9 mouse cellular contexts compared by ENCODE assay signal in genomic region chr16:10890363-10890762, GRCm38 (mm10). TPM values are rescaled to one million over a fixed set of nuclear protein-coding genes. Genes with fewer than 3 reads are reported as not detected.
A peak's percentile ranks its signal among the peaks of the same experiment; 100 is the strongest.
DNase-seq lines count a peak whose midpoint lies in the region; ATAC-seq lines count a peak whose summit lies in the region.
"Had no signal": no experiment of that assay in that cellular context is flagged by ENCODE, and none has a peak within 500 bp of the region (broad histone marks: within the 10 kb centered on the region; RNA-seq: fewer than 3 reads in every experiment).

No protein-coding gene starts in this region.

- H3K4me2 ChIP-seq in heart, embryonic 12.5 days = no peak overlapping the region
- no peak overlapping the region for H3K4me2 ChIP-seq in midbrain, embryonic 14.5 days (ENCODE audit: low read length)
- no peak overlapping the region for H3K4me2 ChIP-seq in midbrain, embryonic 15.5 days
- H3K4me2 ChIP-seq in embryonic facial prominence, embryonic 13.5 days = no peak overlapping the region

- H3K36me3 ChIP-seq in heart, embryonic 12.5 days = no peaks in the 10 kb centered on the region
- H3K36me3 ChIP-seq in midbrain, embryonic 14.5 days (ENCODE audit: control insufficient read depth, insufficient read depth, low read length) = no peaks in the 10 kb centered on the region
- no peaks in the 10 kb centered on the region for H3K36me3 ChIP-seq in midbrain, embryonic 15.5 days (replicated peaks)
- no peaks in the 10 kb centered on the region for H3K36me3 ChIP-seq in embryonic facial prominence, embryonic 13.5 days

- H3K9ac ChIP-seq in heart, embryonic 12.5 days = no peak overlapping the region
- no peak overlapping the region for H3K9ac ChIP-seq in midbrain, embryonic 14.5 days (replicated peaks; ENCODE audit: low read length)
- no peak overlapping the region for H3K9ac ChIP-seq in midbrain, embryonic 15.5 days
- H3K9ac ChIP-seq in embryonic facial prominence, embryonic 13.5 days = no peak overlapping the region

- no peak overlapping the region for H3K27ac ChIP-seq in heart, embryonic 12.5 days (ENCODE audit: poor library complexity, severe bottlenecking)
- no peak overlapping the region for H3K27ac ChIP-seq in midbrain, embryonic 14.5 days (replicated peaks; ENCODE audit: low read depth, low read length)
- no peak overlapping the region for H3K27ac ChIP-seq in midbrain, embryonic 15.5 days
- no peak overlapping the region for H3K27ac ChIP-seq in embryonic facial prominence, embryonic 13.5 days

- 62% methylated on average over 3 of the region's 3 CpGs for WGBS in heart, embryonic 12.5 days
- 81% methylated on average over 3 of the region's 3 CpGs for WGBS in midbrain, embryonic 14.5 days
- WGBS in midbrain, embryonic 15.5 days = 80% methylated on average over 3 of the region's 3 CpGs
- 78% methylated on average over 3 of the region's 3 CpGs for WGBS in embryonic facial prominence, embryonic 13.5 days

- H3K9me3 ChIP-seq in heart, embryonic 12.5 days (replicated peaks) = no peaks in the 10 kb centered on the region
- no peaks in the 10 kb centered on the region for H3K9me3 ChIP-seq in midbrain, embryonic 14.5 days (ENCODE audit: control insufficient read depth, low read length)
- H3K9me3 ChIP-seq in midbrain, embryonic 15.5 days = no peaks in the 10 kb centered on the region
- H3K9me3 ChIP-seq in embryonic facial prominence, embryonic 13.5 days = no peaks in the 10 kb centered on the region

- no peak overlapping the region for H3K4me3 ChIP-seq in heart, embryonic 12.5 days
- no peak overlapping the region for H3K4me3 ChIP-seq in midbrain, embryonic 14.5 days (replicated peaks; ENCODE audit: low read depth, low read length)
- no peak overlapping the region for H3K4me3 ChIP-seq in midbrain, embryonic 15.5 days
- no peak overlapping the region for H3K4me3 ChIP-seq in embryonic facial prominence, embryonic 13.5 days
- H3K4me3 ChIP-seq: erythroblast, embryonic 14.5 days had no signal

- no peaks in the 10 kb centered on the region for H3K27me3 ChIP-seq in heart, embryonic 12.5 days (replicated peaks)
- H3K27me3 ChIP-seq in midbrain, embryonic 14.5 days (ENCODE audit: control insufficient read depth, insufficient read depth, low read length) = no peaks in the 10 kb centered on the region
- H3K27me3 ChIP-seq in midbrain, embryonic 15.5 days (replicated peaks) = no peaks in the 10 kb centered on the region
- no peaks in the 10 kb centered on the region for H3K27me3 ChIP-seq in embryonic facial prominence, embryonic 13.5 days

- 0 out of 2 replicates have a peak, but pooled peaks have one; percentile 29 for ATAC-seq in heart, embryonic 12.5 days (ENCODE audit: insufficient number of reproducible peaks, low FRiP score)
- no peak for ATAC-seq in midbrain, embryonic 14.5 days (ENCODE audit: low FRiP score, low TSS enrichment)
- ATAC-seq in midbrain, embryonic 15.5 days (replicated peaks) = no peak
- 0 out of 2 replicates have a peak, but pooled peaks have one; percentile 50 for ATAC-seq in embryonic facial prominence, embryonic 13.5 days (ENCODE audit: insufficient number of reproducible peaks, insufficient read depth, low FRiP score, low TSS enrichment, low read depth)

- H3K4me1 ChIP-seq in heart, embryonic 12.5 days (replicated peaks) = peaks cover 11% of the 10 kb centered on the region
- H3K4me1 ChIP-seq in midbrain, embryonic 14.5 days (ENCODE audit: control insufficient read depth, insufficient read depth, low read length) = no peaks in the 10 kb centered on the region
- no peaks in the 10 kb centered on the region for H3K4me1 ChIP-seq in midbrain, embryonic 15.5 days
- no peaks in the 10 kb centered on the region for H3K4me1 ChIP-seq in embryonic facial prominence, embryonic 13.5 days

- no peak for DNase-seq in heart, adult 9 months (ENCODE audit: low spot score in 2 of 2)
- DNase-seq in midbrain, embryonic 14.5 days = peak; percentile 41
- peak; percentile 32 for DNase-seq in retina, postnatal 1 day
- no peak for DNase-seq in right cerebral cortex, postnatal 36 days (ENCODE audit: low spot score in 2 of 2)
- no peak for DNase-seq in cerebellum, postnatal 25 days

RNA-seq across cellular contexts. Expression of gene Rmi2, which starts 55.5 kb away (rescaled TPM):
- 3.9 and 5.0 TPM in 2 replicates for polyA plus RNA-seq in heart, embryonic 12.5 days (2016; fragmentation: Nextera tagmentation; extraction: Ambion mirVana)
- 0.46 and 0.55 TPM in 2 replicates for polyA plus RNA-seq in midbrain, embryonic 14.5 days (2014; fragmentation: Nextera tagmentation; extraction: Ambion mirVana)
- 0.31 and 0.46 TPM in 2 replicates for polyA plus RNA-seq in midbrain, embryonic 15.5 days (2015; fragmentation: Nextera tagmentation; extraction: Ambion mirVana)
- polyA plus RNA-seq in embryonic facial prominence, embryonic 13.5 days (2015; fragmentation: Nextera tagmentation; extraction: Ambion mirVana) = 3.5 and 3.9 TPM in 2 replicates

Comparison
In these comparisons a context has a peak if more than half of its experiments do, and no peak if none do; other contexts are left out.
1. ATAC-seq: peak in heart, embryonic 12.5 days (single experiment) and embryonic facial prominence, embryonic 13.5 days (single experiment); none in midbrain, embryonic 14.5 days (single experiment) and midbrain, embryonic 15.5 days (single experiment).
2. DNase-seq: peak in midbrain, embryonic 14.5 days (single experiment) and retina, postnatal 1 day (single experiment); none in heart, adult 9 months (0 of 2), right cerebral cortex, postnatal 36 days (0 of 2) and cerebellum, postnatal 25 days (0 of 2).